Mouse (Mus musculus) G1E (cell line): Measurements from ENCODE around the gene Btbd35f7. TPM values are rescaled to one million over a fixed set of nuclear protein-coding genes. Genes with fewer than 3 reads are reported as not detected.
"Not testable (repeated sequence)": the region's sequence is repeated elsewhere in the genome, so short reads cannot be mapped to it uniquely, and the experiment has no call there.

Source experiments
- ATAC-seq: 2 replicates; pipeline ENCODE4 v1.8.0; 2016; ENCODE audit warnings: mild to moderate bottlenecking; ENCODE audit not compliant: insufficient number of reproducible peaks, poor library complexity, low FRiP score, severe bottlenecking; ENCODE audit errors: extremely low read depth
- DNase-seq: peaks from one replicate; pipeline ENCODE4 v3.0.0; 2012; ENCODE audit warnings: low spot score
- H3K27me3 ChIP-seq: 2 replicates; pipeline ENCODE4 v1.6.1; 2012; ENCODE audit warnings: mild to moderate bottlenecking, low read length, inconsistent platforms; ENCODE audit not compliant: insufficient read depth
- H3K36me3 ChIP-seq: replicated peaks from 2 replicates; pipeline ENCODE3; 2012; ENCODE audit warnings: mild to moderate bottlenecking, inconsistent platforms
- H3K4me1 ChIP-seq: 2 replicates; pipeline ENCODE4 v1.6.1; 2012; ENCODE audit warnings: low read depth, low read length, inconsistent platforms, mixed read lengths; ENCODE audit not compliant: insufficient read depth
- H3K4me3 ChIP-seq: 2 replicates; pipeline ENCODE4 v1.5.1; 2012; ENCODE audit warnings: low read depth, mild to moderate bottlenecking, inconsistent platforms, low read length, moderate library complexity, mixed read lengths
- H3K9me3 ChIP-seq: replicated peaks from 2 replicates; pipeline ENCODE4 v1.6.1; 2012; ENCODE audit warnings: inconsistent platforms
- polyA plus RNA-seq: library from polyadenylated mRNA; stranded (reverse); fragments of >175 nt; gene quantifications from 2 replicates; pipeline ENCODE4 v1.2.3, GENCODE M21; 2012
- total RNA-seq, 2 experiments: library from RNA; stranded (forward) in 1 of 2; stranded (reverse) in 1 of 2; fragments of 200-1000 nt in 1 of 2; fragments of >200 nt in 1 of 2; fragmentation: Nextera tagmentation in 1 of 2; gene quantifications; 2 replicates each; pipeline ENCODE4 v1.2.3; 2014 to 2017

The Btbd35f7 gene
- not detected in 2 replicates for total RNA-seq (2014; fragmentation: Nextera tagmentation)
- not detected in 2 replicates for total RNA-seq (2017)
- not detected in 2 replicates for polyA plus RNA-seq

GRCm38 (mm10) chrX:5668767-5669166 lies at the start of gene Btbd35f7:
TSS of gene Btbd35f7 (plus strand) at chrX:5669067.
- not testable (repeated sequence) for H3K4me1 ChIP-seq, ATAC-seq

More at GRCm38 (mm10) chrX:5668767-5669166, at the start of gene Btbd35f7:
- not testable (repeated sequence) for H3K4me3 ChIP-seq, H3K36me3 ChIP-seq, H3K27me3 ChIP-seq, H3K9me3 ChIP-seq, DNase-seq

Other genes with a start within 250 kb of the Btbd35f7 start
- not detected in 2 replicates for gene Mycs, start 199.8 kb upstream of the Btbd35f7 start, total RNA-seq (2014; fragmentation: Nextera tagmentation)
- 0.05 and 0.17 TPM in 2 replicates for gene Mycs, start 199.8 kb upstream of the Btbd35f7 start, total RNA-seq (2017)
- gene Mycs, start 199.8 kb upstream of the Btbd35f7 start, polyA plus RNA-seq, result not detected in 2 replicates